35 mouse cellular contexts compared by ENCODE assay signal in genomic region chr2:92210409-92210808, GRCm38 (mm10).
"Had no signal": no experiment of that assay in that cellular context is flagged by ENCODE, and none has a peak within 500 bp of the region (broad histone marks: within the 10 kb centered on the region; RNA-seq: fewer than 3 reads in every experiment).

No protein-coding gene starts in this region.

- H3K9ac ChIP-seq: heart, embryonic 12.5 days; heart, embryonic 13.5 days; heart, embryonic 15.5 days; hindbrain, embryonic 12.5 days; hindbrain, embryonic 13.5 days; hindbrain, embryonic 14.5 days; hindbrain, embryonic 15.5 days; intestine, embryonic 15.5 days; kidney, embryonic 15.5 days had no signal

- H3K4me3 ChIP-seq: heart, embryonic 10.5 days; heart, embryonic 12.5 days; heart, embryonic 13.5 days; heart, embryonic 15.5 days; hindbrain, embryonic 10.5 days; hindbrain, embryonic 12.5 days; hindbrain, embryonic 13.5 days; hindbrain, embryonic 15.5 days; intestine, embryonic 15.5 days; kidney, embryonic 15.5 days; layer of hippocampus, adult 2 months; left cerebral cortex, adult 2 months had no signal

- H3K9me3 ChIP-seq: heart, embryonic 10.5 days; heart, embryonic 12.5 days; heart, embryonic 13.5 days; heart, embryonic 15.5 days; hindbrain, embryonic 10.5 days; hindbrain, embryonic 12.5 days; hindbrain, embryonic 13.5 days; hindbrain, embryonic 15.5 days; intestine, embryonic 15.5 days; kidney, embryonic 15.5 days had no signal

- H3K36me3 ChIP-seq: intestine, embryonic 15.5 days had no signal

- H3K4me1 ChIP-seq: hindbrain, embryonic 12.5 days; hindbrain, embryonic 15.5 days; kidney, embryonic 15.5 days had no signal

- ATAC-seq: hindbrain, embryonic 16.5 days; hindbrain, postnatal 0 days; inflammation-experienced regulatory T-cells, adult 6 months; intestine, embryonic 15.5 days; intestine, embryonic 16.5 days had no signal

- H3K27ac ChIP-seq: heart, embryonic 10.5 days; heart, embryonic 13.5 days; heart, embryonic 15.5 days; hindbrain, embryonic 10.5 days; hindbrain, embryonic 12.5 days; hindbrain, embryonic 13.5 days; hindbrain, embryonic 14.5 days; hindbrain, embryonic 15.5 days; hindbrain, postnatal 0 days; intestine, embryonic 15.5 days; kidney, embryonic 15.5 days; kidney, postnatal 0 days; layer of hippocampus, adult 2 months; left cerebral cortex, adult 2 months had no signal

- H3K4me2 ChIP-seq: heart, embryonic 11.5 days; heart, embryonic 12.5 days; heart, embryonic 13.5 days; heart, embryonic 15.5 days; hindbrain, embryonic 12.5 days; hindbrain, embryonic 13.5 days; hindbrain, embryonic 14.5 days; hindbrain, embryonic 15.5 days; intestine, embryonic 15.5 days; kidney, embryonic 15.5 days had no signal

- DNase-seq: heart, postnatal 10 days; heart, postnatal 14 days; heart, postnatal 36 days; heart, postnatal 4 days; kidney, adult 11 months; kidney, adult 18-20 months; kidney, adult 2 months; kidney, adult 8-10 months; kidney, adult 9 months; kidney, postnatal 10 days; kidney, postnatal 14 days; kidney, postnatal 25 days; kidney, postnatal 36 days; kidney, postnatal 4 days; layer of hippocampus, adult 9-11 months; layer of hippocampus, postnatal 36 days had no signal

- H3K27me3 ChIP-seq: heart, embryonic 12.5 days; heart, embryonic 13.5 days; heart, embryonic 15.5 days; hindbrain, embryonic 12.5 days; hindbrain, embryonic 13.5 days; hindbrain, embryonic 15.5 days; intestine, embryonic 15.5 days; kidney, embryonic 15.5 days had no signal
